Mouse (Mus musculus) embryonic fibroblast, embryonic 13.5 days (primary cell): ENCODE results near the gene Fryl. TPM values are rescaled to one million over a fixed set of nuclear protein-coding genes. Genes with fewer than 3 reads are reported as not detected.

ENCODE experiments used
- H3K27ac ChIP-seq: 2 replicates; pipeline ENCODE4 v1.5.1; 2012; ENCODE audit warnings: low read length, control low read depth, inconsistent platforms; ENCODE audit not compliant: insufficient read depth
- H3K4me1 ChIP-seq: 2 replicates; pipeline ENCODE4 v1.6.1; 2011; ENCODE audit warnings: low read length; ENCODE audit not compliant: control insufficient read depth, insufficient read depth
- H3K4me3 ChIP-seq: 2 replicates; pipeline ENCODE4 v1.5.1; 2011; ENCODE audit warnings: mild to moderate bottlenecking, control low read depth, low read length; ENCODE audit not compliant: insufficient read depth
- CTCF ChIP-seq: IDR thresholded peaks from 2 replicates; pipeline ENCODE4 v1.5.1; 2011; ENCODE audit warnings: mild to moderate bottlenecking, control low read depth, low read length, moderate library complexity, borderline replicate concordance; ENCODE audit not compliant: insufficient read depth
- POLR2A ChIP-seq: IDR thresholded peaks from 2 replicates; pipeline ENCODE4 v1.6.1; 2011; ENCODE audit warnings: low read depth, mild to moderate bottlenecking, control low read depth, low read length, moderate library complexity
- polyA plus RNA-seq: library from polyadenylated mRNA; stranded (reverse); fragments of >200 nt; gene quantifications from 2 replicates; pipeline ENCODE4 v1.2.4, GENCODE M21; 2011; ENCODE audit warnings: low read depth; ENCODE audit not compliant: missing spikeins, insufficient read length

The Fryl gene
- polyA plus RNA-seq, 1 experiment: 59.2 TPM

DNA sequence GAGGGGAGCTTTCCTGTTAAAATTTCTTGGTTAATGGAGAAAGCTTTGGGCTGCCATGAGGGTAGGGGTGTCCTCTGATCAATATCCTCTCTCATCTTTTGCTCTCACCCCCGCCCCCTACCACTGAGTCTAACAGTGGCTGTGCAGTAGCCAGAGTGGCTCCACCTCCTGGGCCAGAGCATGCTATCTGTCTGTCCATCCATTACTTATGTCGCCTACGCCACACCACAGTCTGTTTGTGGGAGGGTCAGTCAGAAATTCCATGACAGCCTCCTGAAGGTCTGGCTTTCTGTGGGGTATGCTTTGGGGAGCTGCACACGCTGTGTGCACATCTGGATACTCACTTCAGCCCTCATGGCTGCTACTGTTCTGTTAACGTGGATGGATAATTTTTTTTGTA lies 174.9 kb downstream of the Fryl start:
- no peak for TF ChIP-seq POLR2A
- TF ChIP-seq CTCF: no peak

GRCm38 (mm10) chr5:73079801-73080200 lies 176.6 kb downstream of the Fryl start:
- no peak for TF ChIP-seq POLR2A
- no peak for TF ChIP-seq CTCF
- no peaks in the 10 kb centered on the region for H3K4me1 ChIP-seq
- no peak overlapping the region for H3K4me3 ChIP-seq
- no peak overlapping the region for H3K27ac ChIP-seq

More for the DNA sequence above, 174.9 kb downstream of the Fryl start:
- no peaks in the 10 kb centered on the region for H3K4me1 ChIP-seq
- H3K4me3 ChIP-seq: no peak overlapping the region
- no peak overlapping the region for H3K27ac ChIP-seq

- Histone ChIP-seq H3K4me1 (peaks cover 2% of the 10 kb centered on the region; the same call in 1 of the 2 replicates), H3K27ac (no peak overlapping the region), H3K4me3 (no peak overlapping the region)
- TF ChIP-seq POLR2A (no peak), CTCF (peak; percentile 92)
Measured at GRCm38 (mm10) chr5:73071319-73071718, 185.1 kb downstream of the Fryl start.

DNA sequence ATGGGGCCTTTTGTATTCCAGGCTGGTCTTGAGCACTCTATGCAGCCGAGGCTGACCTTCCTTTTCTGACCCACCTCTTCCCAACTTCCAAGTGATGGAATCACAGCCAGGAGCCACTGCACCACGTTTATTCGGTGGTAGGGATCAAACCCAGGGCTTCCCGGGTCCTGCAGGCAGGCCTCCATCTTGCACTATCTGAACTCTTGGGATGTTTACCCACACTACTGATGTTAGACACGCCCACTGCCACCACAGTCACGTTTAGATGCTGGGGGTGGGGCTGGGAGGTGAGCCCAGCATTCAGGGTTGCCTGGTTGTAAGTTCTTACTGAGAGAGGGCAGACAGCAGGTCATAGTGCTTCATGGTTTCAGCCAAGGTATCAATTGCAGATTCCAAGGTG lies 189.5 kb downstream of the Fryl start:
- no peak overlapping the region for H3K4me3 ChIP-seq
- peaks cover 2% of the 10 kb centered on the region; the same call in 1 of the 2 replicates for H3K4me1 ChIP-seq
- no peak overlapping the region for H3K27ac ChIP-seq
- TF ChIP-seq CTCF (no peak), POLR2A (no peak)

- Histone ChIP-seq H3K4me3 (no peak overlapping the region), H3K27ac (no peak overlapping the region), H3K4me1 (no peaks in the 10 kb centered on the region)
- TF ChIP-seq CTCF (no peak), POLR2A (no peak)
Measured at GRCm38 (mm10) chr5:73063768-73064669, 192.4 kb downstream of the Fryl start.

DNA sequence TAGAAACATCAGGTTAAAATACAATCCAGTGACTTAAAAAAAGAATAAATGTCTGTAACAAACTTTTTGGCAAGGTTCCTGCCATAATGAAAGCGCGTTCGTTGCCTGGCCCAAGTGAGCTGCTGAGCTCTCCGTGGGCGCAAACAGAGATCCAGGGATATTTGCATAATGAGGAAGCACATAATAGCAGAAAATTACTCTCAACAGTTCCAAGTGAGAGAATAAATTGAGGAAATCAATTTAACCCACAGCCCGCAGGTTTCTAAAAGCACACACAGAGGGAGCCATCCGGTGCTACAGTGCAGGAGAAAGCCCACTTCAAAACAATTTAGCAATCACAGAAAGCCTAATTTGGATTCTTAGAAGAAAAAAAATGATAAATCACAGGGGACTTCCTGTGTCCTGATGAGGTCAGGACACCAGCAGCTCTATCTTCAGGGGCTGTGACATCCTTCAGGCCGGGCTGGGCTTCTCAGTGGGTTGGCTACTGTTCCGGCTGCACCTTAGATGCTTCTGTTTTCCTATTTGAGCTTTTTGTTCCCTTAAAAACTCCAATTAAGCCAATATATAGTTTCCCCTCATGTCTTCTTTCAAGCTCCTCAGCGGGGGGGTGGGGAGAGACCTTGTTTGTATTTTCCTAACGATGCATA lies 194.8 kb downstream of the Fryl start:
- TF ChIP-seq CTCF (no peak), POLR2A (no peak)
- H3K4me3 ChIP-seq: no peak overlapping the region
- no peaks in the 10 kb centered on the region for H3K4me1 ChIP-seq
- no peak overlapping the region for H3K27ac ChIP-seq

- no peaks in the 10 kb centered on the region for H3K4me1 ChIP-seq
- TF ChIP-seq POLR2A (no peak), CTCF (no peak)
- no peak overlapping the region for H3K27ac ChIP-seq
- no peak overlapping the region for H3K4me3 ChIP-seq
Measured at GRCm38 (mm10) chr5:73056937-73057336, 199.5 kb downstream of the Fryl start.

DNA sequence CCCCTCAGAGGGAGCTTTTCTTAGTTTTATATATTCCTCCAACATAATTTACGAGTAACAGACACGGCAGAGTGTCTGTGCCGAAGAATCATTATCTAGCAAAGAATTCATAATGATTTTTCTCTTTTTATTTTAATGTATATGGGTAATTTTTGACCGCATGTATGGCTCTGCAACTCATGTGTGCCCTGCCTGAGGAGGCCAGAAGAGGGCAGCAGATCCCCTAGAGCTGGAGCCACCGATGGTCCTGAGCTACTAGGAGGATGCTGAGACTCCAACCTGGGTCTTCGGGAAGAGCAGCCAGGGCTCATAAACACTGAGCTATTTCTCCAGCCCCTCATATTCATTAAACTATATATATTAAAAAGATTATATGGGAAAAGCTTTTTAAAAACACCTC lies 200.0 kb downstream of the Fryl start:
- TF ChIP-seq CTCF (peak; percentile 27; the same call in 1 of the 2 replicates), POLR2A (no peak)
- Histone ChIP-seq H3K27ac (no peak overlapping the region), H3K4me3 (no peak overlapping the region), H3K4me1 (no peaks in the 10 kb centered on the region)

GRCm38 (mm10) chr5:73053933-73054332 lies 202.5 kb downstream of the Fryl start:
- H3K4me3 ChIP-seq: no peak overlapping the region
- TF ChIP-seq CTCF: no peak
- no peak for TF ChIP-seq POLR2A
- no peak overlapping the region for H3K27ac ChIP-seq
- H3K4me1 ChIP-seq: no peaks in the 10 kb centered on the region

DNA sequence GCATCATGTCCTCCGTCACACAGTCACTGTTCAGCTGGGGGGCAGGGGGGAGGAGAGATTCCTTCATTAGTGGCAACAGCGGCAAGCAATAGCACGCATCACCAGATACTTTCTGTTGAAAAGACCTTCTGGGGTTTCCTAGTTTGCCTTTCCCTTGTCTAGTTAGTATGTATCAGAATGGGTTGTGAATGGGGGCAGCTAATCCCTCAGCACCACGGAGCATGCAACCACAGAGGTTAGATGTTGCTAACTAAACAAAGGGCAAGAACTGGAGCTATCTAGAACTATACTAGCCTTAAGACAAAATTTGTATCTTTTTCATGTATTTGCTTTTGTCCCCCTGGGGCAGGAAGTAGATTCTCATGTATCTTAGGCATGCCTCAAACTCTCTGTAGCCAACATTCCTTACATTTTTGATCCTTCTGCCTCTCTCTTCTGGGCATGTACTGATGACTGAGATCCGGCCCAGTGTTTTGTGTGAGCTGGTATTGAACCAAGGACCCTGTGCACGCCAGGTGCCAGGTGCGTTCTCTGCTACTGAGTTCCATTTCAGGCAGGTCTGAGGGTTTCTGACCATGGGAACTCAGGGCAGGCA lies 208.7 kb downstream of the Fryl start:
- H3K4me1 ChIP-seq: peaks cover 4% of the 10 kb centered on the region
- TF ChIP-seq CTCF (no peak), POLR2A (no peak)
- H3K27ac ChIP-seq: no peak overlapping the region
- H3K4me3 ChIP-seq: no peak overlapping the region
